Mouse (Mus musculus) erythroblast, embryonic 14.5 days (primary cell): ENCODE results near the gene Maip1. TPM values are rescaled to one million over a fixed set of nuclear protein-coding genes. Genes with fewer than 3 reads are reported as not detected.

Experiments used
- H3K27me3 ChIP-seq: 2 replicates; pipeline ENCODE4 v1.6.1; 2012; ENCODE audit warnings: inconsistent platforms; ENCODE audit not compliant: control insufficient read depth
- H3K36me3 ChIP-seq: 2 replicates; pipeline ENCODE4 v1.6.1; 2012; ENCODE audit warnings: mild to moderate bottlenecking, inconsistent platforms; ENCODE audit not compliant: control insufficient read depth
- H3K4me1 ChIP-seq: 2 replicates; pipeline ENCODE4 v1.6.1; 2012; ENCODE audit warnings: inconsistent platforms; ENCODE audit not compliant: control insufficient read depth
- H3K4me3 ChIP-seq: replicated peaks from 2 replicates; pipeline ENCODE3; 2012; ENCODE audit warnings: moderate library complexity, mild to moderate bottlenecking, inconsistent platforms
- H3K9me3 ChIP-seq: 2 replicates; pipeline ENCODE4 v1.6.1; 2012; ENCODE audit warnings: low read length, inconsistent platforms, mixed read lengths; ENCODE audit not compliant: control insufficient read depth
- GATA1 ChIP-seq: IDR thresholded peaks from 2 replicates; pipeline ENCODE4 v1.6.1; 2012; ENCODE audit warnings: low read length, inconsistent platforms, mixed read lengths
- TAL1 ChIP-seq: IDR thresholded peaks from 3 replicates; pipeline ENCODE4 v1.6.1; 2012; ENCODE audit warnings: low read length, inconsistent platforms, mixed read lengths
- polyA plus RNA-seq: library from polyadenylated mRNA; stranded (reverse); fragments of >175 nt; gene quantifications from 2 replicates; pipeline ENCODE4 v1.2.3, GENCODE M21; 2012

Maip1 gene
- polyA plus RNA-seq, 1 experiment: 1.6 TPM

- Histone ChIP-seq H3K4me3 (no peak overlapping the region), H3K36me3 (peaks cover 26% of the 10 kb centered on the region), H3K4me1 (peaks cover 34% of the 10 kb centered on the region), H3K27me3 (no peaks in the 10 kb centered on the region), H3K9me3 (no peaks in the 10 kb centered on the region)
- TF ChIP-seq GATA1 (no peak), TAL1 (no peak)
Observed at GRCm38 (mm10) chr1:57408994-57409393, 2.9 kb downstream of the Maip1 start.

GRCm38 (mm10) chr1:57413397-57413796 is 7.3 kb downstream of the Maip1 start:
- no peaks in the 10 kb centered on the region for H3K9me3 ChIP-seq

GRCm38 (mm10) chr1:57423696-57424095 is 17.6 kb downstream of the Maip1 start:
- no peaks in the 10 kb centered on the region for H3K9me3 ChIP-seq
- H3K4me3 ChIP-seq: no peak overlapping the region
- TF ChIP-seq TAL1 (no peak), GATA1 (no peak)
- no peaks in the 10 kb centered on the region for H3K36me3 ChIP-seq
- H3K4me1 ChIP-seq: no peaks in the 10 kb centered on the region
- no peaks in the 10 kb centered on the region for H3K27me3 ChIP-seq

More at GRCm38 (mm10) chr1:57413397-57413796, 7.3 kb downstream of the Maip1 start:
- H3K36me3 ChIP-seq: peaks cover 48% of the 10 kb centered on the region
- H3K27me3 ChIP-seq: no peaks in the 10 kb centered on the region
- H3K4me1 ChIP-seq: peaks cover 5% of the 10 kb centered on the region
- TF ChIP-seq GATA1: no peak
- no peak for TF ChIP-seq TAL1
- H3K4me3 ChIP-seq: no peak overlapping the region

- peaks cover 10% of the 10 kb centered on the region for H3K27me3 ChIP-seq
- H3K9me3 ChIP-seq: no peaks in the 10 kb centered on the region
- no peak for TF ChIP-seq TAL1
- no peak for TF ChIP-seq GATA1
- no peaks in the 10 kb centered on the region for H3K4me1 ChIP-seq
- H3K36me3 ChIP-seq: no peaks in the 10 kb centered on the region
- H3K4me3 ChIP-seq: no peak overlapping the region
Observed at GRCm38 (mm10) chr1:57428368-57429308, 22.5 kb downstream of the Maip1 start.

- H3K36me3 ChIP-seq: no peaks in the 10 kb centered on the region
- H3K9me3 ChIP-seq: no peaks in the 10 kb centered on the region
- no peaks in the 10 kb centered on the region for H3K4me1 ChIP-seq
- H3K27me3 ChIP-seq: peaks cover 10% of the 10 kb centered on the region
- TF ChIP-seq GATA1: no peak
- TF ChIP-seq TAL1: no peak
- H3K4me3 ChIP-seq: no peak overlapping the region
Observed at GRCm38 (mm10) chr1:57429786-57430483, 23.8 kb downstream of the Maip1 start.

GRCm38 (mm10) chr1:57433141-57433540 is 27.0 kb downstream of the Maip1 start:
- TF ChIP-seq GATA1 (no peak), TAL1 (no peak)
- peaks cover 13% of the 10 kb centered on the region for H3K4me1 ChIP-seq
- peaks cover 10% of the 10 kb centered on the region for H3K27me3 ChIP-seq
- H3K4me3 ChIP-seq: no peak overlapping the region
- H3K36me3 ChIP-seq: no peaks in the 10 kb centered on the region
- H3K9me3 ChIP-seq: no peaks in the 10 kb centered on the region

GRCm38 (mm10) chr1:57436408-57436807 is 30.3 kb downstream of the Maip1 start:
- H3K4me3 ChIP-seq: peak overlapping the region; percentile 6
- TF ChIP-seq TAL1: no peak
- TF ChIP-seq GATA1: no peak
- no peaks in the 10 kb centered on the region for H3K9me3 ChIP-seq
- no peaks in the 10 kb centered on the region for H3K36me3 ChIP-seq
- peaks cover 13% of the 10 kb centered on the region for H3K4me1 ChIP-seq
- no peaks in the 10 kb centered on the region for H3K27me3 ChIP-seq

- TF ChIP-seq TAL1: no peak
- no peak for TF ChIP-seq GATA1
- H3K4me3 ChIP-seq: no peak overlapping the region
- no peaks in the 10 kb centered on the region for H3K9me3 ChIP-seq
- H3K36me3 ChIP-seq: no peaks in the 10 kb centered on the region
- peaks cover 13% of the 10 kb centered on the region for H3K4me1 ChIP-seq
- H3K27me3 ChIP-seq: no peaks in the 10 kb centered on the region
Observed at GRCm38 (mm10) chr1:57436954-57437353, 30.8 kb downstream of the Maip1 start.

GRCm38 (mm10) chr1:57439026-57439425 is 32.9 kb downstream of the Maip1 start:
- TF ChIP-seq GATA1 (no peak), TAL1 (no peak)
- peaks cover 13% of the 10 kb centered on the region for H3K4me1 ChIP-seq

GRCm38 (mm10) chr1:57440771-57441170 is 34.6 kb downstream of the Maip1 start:
- Histone ChIP-seq H3K36me3 (no peaks in the 10 kb centered on the region), H3K4me3 (no peak overlapping the region), H3K27me3 (no peaks in the 10 kb centered on the region), H3K9me3 (no peaks in the 10 kb centered on the region), H3K4me1 (peaks cover 13% of the 10 kb centered on the region)
- TF ChIP-seq TAL1: no peak
- no peak for TF ChIP-seq GATA1

More at GRCm38 (mm10) chr1:57439026-57439425, 32.9 kb downstream of the Maip1 start:
- Histone ChIP-seq H3K36me3 (no peaks in the 10 kb centered on the region), H3K4me3 (no peak overlapping the region), H3K9me3 (no peaks in the 10 kb centered on the region), H3K27me3 (no peaks in the 10 kb centered on the region)
